Comparison of ENCODE assay signal across 7 mouse cellular contexts in the genomic region with DNA sequence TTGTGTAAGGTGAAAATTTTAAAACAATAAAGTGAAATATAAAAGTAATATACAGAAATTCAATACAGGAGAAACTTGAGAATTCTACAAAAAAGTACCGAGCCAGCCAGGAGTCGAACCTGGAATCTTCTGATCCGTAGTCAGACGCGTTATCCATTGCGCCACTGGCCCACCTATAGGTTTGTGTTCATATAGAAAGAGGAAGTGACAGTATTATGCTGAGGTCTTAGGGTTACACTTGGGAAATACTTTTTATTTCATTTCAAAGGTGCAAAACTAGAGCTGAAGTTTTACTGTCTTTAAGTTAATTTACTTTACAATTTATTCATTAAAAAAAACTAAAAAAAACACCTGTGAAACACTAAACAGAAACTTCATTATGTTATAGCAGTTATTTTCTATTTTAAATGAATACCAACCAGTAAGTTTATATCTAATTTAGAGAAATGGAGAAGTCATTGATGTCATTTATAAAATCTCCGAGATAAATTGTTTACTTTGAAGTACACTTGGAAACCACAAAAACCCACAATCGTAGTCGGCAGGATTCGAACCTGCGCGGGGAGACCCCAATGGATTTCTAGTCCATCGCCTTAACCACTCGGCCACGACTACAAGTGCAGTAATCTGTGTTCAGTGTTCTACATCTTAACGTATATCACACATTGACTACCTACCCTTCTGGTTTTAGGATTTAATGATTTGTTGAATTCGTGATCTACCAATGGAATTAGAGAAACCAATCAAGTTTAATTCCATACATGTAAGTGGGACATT. TPM values are rescaled to one million over a fixed set of nuclear protein-coding genes. Genes with fewer than 3 reads are reported as not detected.
DNase-seq lines count a peak whose midpoint lies in the region; ATAC-seq and TF ChIP-seq lines count a peak whose summit lies in the region.

No protein-coding gene starts in this region.

- no peak overlapping the region for H3K4me2 ChIP-seq in embryonic facial prominence, embryonic 11.5 days (ENCODE audit: low read depth, low read length)

- ATAC-seq in embryonic facial prominence, embryonic 11.5 days (replicated peaks; ENCODE audit: insufficient number of reproducible peaks, low FRiP score, low TSS enrichment, low read depth): peak; percentile 51; the same call in 1 of the 2 replicates
- ATAC-seq in megakaryocyte progenitor cell, adult 5-6 weeks (replicated peaks; ENCODE audit: poor library complexity): peak; percentile 62

- TF ChIP-seq POLR2A in MEL (IDR thresholded peaks at IDR 0.05; ENCODE audit: control insufficient read depth in 1 of 2, insufficient read depth in 1 of 2, low read depth in 1 of 2, low read length in 2 of 2, poor library complexity in 1 of 2): no peak

- no peak for TF ChIP-seq CTCF in MEL (IDR thresholded peaks at IDR 0.05 in 2 of 3, conservative IDR thresholded peaks at IDR 0.05 in 1 of 3; ENCODE audit: control insufficient read depth in 1 of 3, insufficient read depth in 1 of 3, low read depth in 2 of 3, low read length in 3 of 3, poor library complexity in 1 of 3, severe bottlenecking in 1 of 3)

- H3K4me1 ChIP-seq in MEL (ENCODE audit: control insufficient read depth in 1 of 2, insufficient read depth in 2 of 2, low read length in 2 of 2): peaks cover 0 to 13% of the 10 kb centered on the region in 2 experiments; a peak in 1 of 4 replicates
- no peaks in the 10 kb centered on the region for H3K4me1 ChIP-seq in embryonic facial prominence, embryonic 11.5 days (ENCODE audit: control insufficient read depth, insufficient read depth, low read length)

- H3K27me3 ChIP-seq in MEL (ENCODE audit: control insufficient read depth in 1 of 2, insufficient read depth in 2 of 2, low read length in 2 of 2): no peaks in the 10 kb centered on the region
- H3K27me3 ChIP-seq in embryonic facial prominence, embryonic 11.5 days (ENCODE audit: control insufficient read depth, insufficient read depth, low read length): no peaks in the 10 kb centered on the region

- H3K27ac ChIP-seq in MEL (ENCODE audit: control insufficient read depth, low read depth, low read length): no peak overlapping the region
- no peak overlapping the region for H3K27ac ChIP-seq in embryonic facial prominence, embryonic 11.5 days (replicated peaks; ENCODE audit: low read depth, low read length)

- no peaks in the 10 kb centered on the region for H3K79me2 ChIP-seq in MEL (ENCODE audit: control insufficient read depth, insufficient read depth, low read length, poor library complexity)

- under 1% methylated on average over 17 of the region's 17 CpGs for WGBS in embryonic facial prominence, embryonic 11.5 days

- peak; percentile 69 for DNase-seq in CD4-positive, CD25-positive, alpha-beta regulatory T cell, adult 2 months (ENCODE audit: low read depth, low spot score)
- peak; percentile 88 for DNase-seq in MEL (ENCODE audit: low read depth, low spot score)
- peak; percentile 91 for DNase-seq in embryonic facial prominence, embryonic 11.5 days (ENCODE audit: low spot score)
- peak; percentile 45 to 61 for DNase-seq in heart, postnatal 10 days
- peak; percentile 39 to 72 for DNase-seq in layer of hippocampus, postnatal 25 days (ENCODE audit: extremely low spot score in 1 of 2, low spot score in 1 of 2)
- DNase-seq in spleen, postnatal 14 days (ENCODE audit: low spot score in 2 of 2): peak; percentile 51 to 56

- no peak for TF ChIP-seq RAD21 in MEL (IDR thresholded peaks at IDR 0.05; ENCODE audit: low read depth, low read length)

- no peaks in the 10 kb centered on the region for H3K9me3 ChIP-seq in MEL (replicated peaks; ENCODE audit: insufficient read depth, low read length)
- no peaks in the 10 kb centered on the region for H3K9me3 ChIP-seq in embryonic facial prominence, embryonic 11.5 days (replicated peaks; ENCODE audit: control insufficient read depth, low read length)

- no peak for TF ChIP-seq EP300 in MEL (IDR thresholded peaks at IDR 0.05; ENCODE audit: low read depth in 1 of 2, low read length in 2 of 2)

- peaks cover 0 to 18% of the 10 kb centered on the region in 2 experiments; a peak in 2 of 4 replicates for H3K36me3 ChIP-seq in MEL (ENCODE audit: control insufficient read depth in 1 of 2, insufficient read depth in 2 of 2, low read length in 2 of 2)
- H3K36me3 ChIP-seq in embryonic facial prominence, embryonic 11.5 days (replicated peaks; ENCODE audit: control insufficient read depth, insufficient read depth, low read depth, low read length): no peaks in the 10 kb centered on the region

- peak overlapping the region in 1 of 2 experiments; percentile 66; a peak in 2 of 4 replicates for H3K4me3 ChIP-seq in MEL (ENCODE audit: control insufficient read depth in 1 of 2, insufficient read depth in 1 of 2, low read depth in 2 of 2, low read length in 2 of 2)
- H3K4me3 ChIP-seq in embryonic facial prominence, embryonic 11.5 days (ENCODE audit: low read depth, low read length): peak overlapping the region; percentile 2; the same call in 1 of the 2 replicates

- intact Hi-C loops in heart, postnatal 10 days (cut with DNase I): no loop called here

- peak overlapping the region; percentile 53; the same call in 1 of the 2 replicates for H3K9ac ChIP-seq in MEL (ENCODE audit: control insufficient read depth, low read depth, low read length, poor library complexity, severe bottlenecking)
- H3K9ac ChIP-seq in embryonic facial prominence, embryonic 11.5 days (replicated peaks; ENCODE audit: low read length): no peak overlapping the region

TF ChIP-seq in MEL, 35 proteins besides CTCF, POLR2A, EP300 and RAD21:
- TF ChIP-seq TBP (IDR thresholded peaks at IDR 0.05; ENCODE audit: low read depth, low read length) (peak; percentile 99), POLR2AphosphoS5 (IDR thresholded peaks at IDR 0.05; ENCODE audit: borderline replicate concordance, low read depth, low read length) (no peak), GATA1 (IDR thresholded peaks at IDR 0.05; ENCODE audit: low read depth, low read length) (peak; percentile 62), MXI1 (IDR thresholded peaks at IDR 0.05; ENCODE audit: low read depth, low read length) (no peak)
TF ChIP-seq in MEL: peak in this region for 2.

RNA-seq across cellular contexts. Expression of a gene that starts 12.0 kb away (rescaled TPM):
- not detected in 2 replicates for total RNA-seq in MEL (2012; rRNA removed)
- polyA plus RNA-seq in MEL (2012; ENCODE audit: insufficient read depth in 1 of 2, insufficient read length in 2 of 2, low read depth in 1 of 2, low replicate concordance in 2 of 2, missing spikeins in 1 of 2): not detected
- 1.1 and 1.4 TPM in 2 replicates for polyA plus RNA-seq in embryonic facial prominence, embryonic 11.5 days (2014; fragmentation: Nextera tagmentation; extraction: Ambion mirVana)
- total RNA-seq in heart, postnatal 10 days (2021): not detected
- total RNA-seq in layer of hippocampus, postnatal 25 days (2021): under 1 TPM; 0.59 to 0.66 TPM
- not detected in 2 replicates for total RNA-seq in megakaryocyte progenitor cell, adult 5-6 weeks (2015)
- total RNA-seq in megakaryocyte progenitor cell, adult 5-6 weeks (2017): 0.17 TPM in 1 of 2 replicates, not detected in the other

RNA-seq across cellular contexts. Expression of a gene that starts 30.2 kb away (rescaled TPM):
- 5,750 and 5,753 TPM in 2 replicates for total RNA-seq in MEL (2012; rRNA removed)
- polyA plus RNA-seq in MEL (2012; ENCODE audit: insufficient read depth in 1 of 2, insufficient read length in 2 of 2, low read depth in 1 of 2, low replicate concordance in 2 of 2, missing spikeins in 1 of 2): 1 to 10 TPM in 1 of 2 experiments, not detected in 1; 9.9 TPM
- polyA plus RNA-seq in embryonic facial prominence, embryonic 11.5 days (2014; fragmentation: Nextera tagmentation; extraction: Ambion mirVana): 3.5 and 5.0 TPM in 2 replicates
- total RNA-seq in heart, postnatal 10 days (2021): 100 to 1,000 TPM; 743 to 812 TPM
- total RNA-seq in layer of hippocampus, postnatal 25 days (2021): 100 to 1,000 TPM; 289 to 367 TPM
- total RNA-seq in megakaryocyte progenitor cell, adult 5-6 weeks (2015): 57.4 and 61.0 TPM in 2 replicates
- total RNA-seq in megakaryocyte progenitor cell, adult 5-6 weeks (2017): 855 and 1,026 TPM in 2 replicates

RNA-seq across cellular contexts. Expression of a gene that starts 33.1 kb away (rescaled TPM):
- total RNA-seq in MEL (2012; rRNA removed): 939 and 1,000 TPM in 2 replicates
- polyA plus RNA-seq in MEL (2012; ENCODE audit: insufficient read depth in 1 of 2, insufficient read length in 2 of 2, low read depth in 1 of 2, low replicate concordance in 2 of 2, missing spikeins in 1 of 2): 10 to 100 TPM in 1 of 2 experiments, not detected in 1; 64.3 TPM
- 7.8 and 7.9 TPM in 2 replicates for polyA plus RNA-seq in embryonic facial prominence, embryonic 11.5 days (2014; fragmentation: Nextera tagmentation; extraction: Ambion mirVana)
- total RNA-seq in heart, postnatal 10 days (2021): 100 to 1,000 TPM; 171 to 245 TPM
- 10 to 100 TPM in 1 of 2 experiments, 1 to 10 TPM in 1; 7.8 to 12.2 TPM for total RNA-seq in layer of hippocampus, postnatal 25 days (2021)
- 36.0 and 48.7 TPM in 2 replicates for total RNA-seq in megakaryocyte progenitor cell, adult 5-6 weeks (2015)
- total RNA-seq in megakaryocyte progenitor cell, adult 5-6 weeks (2017): 1,885 and 2,197 TPM in 2 replicates

RNA-seq across cellular contexts. Expression of a gene that starts 34.6 kb away (rescaled TPM):
- 441 and 728 TPM in 2 replicates for total RNA-seq in MEL (2012; rRNA removed)
- polyA plus RNA-seq in MEL (2012; ENCODE audit: insufficient read depth in 1 of 2, insufficient read length in 2 of 2, low read depth in 1 of 2, low replicate concordance in 2 of 2, missing spikeins in 1 of 2): 1 to 10 TPM in 1 of 2 experiments, not detected in 1; 5.2 TPM
- polyA plus RNA-seq in embryonic facial prominence, embryonic 11.5 days (2014; fragmentation: Nextera tagmentation; extraction: Ambion mirVana): 6.1 and 7.8 TPM in 2 replicates
- total RNA-seq in heart, postnatal 10 days (2021): 10 to 100 TPM; 45.9 to 66.2 TPM
- 1 to 10 TPM; 3.6 to 5.7 TPM for total RNA-seq in layer of hippocampus, postnatal 25 days (2021)
- 212 and 246 TPM in 2 replicates for total RNA-seq in megakaryocyte progenitor cell, adult 5-6 weeks (2015)
- 210 and 363 TPM in 2 replicates for total RNA-seq in megakaryocyte progenitor cell, adult 5-6 weeks (2017)

RNA-seq across cellular contexts. Expression of a gene that starts 34.9 kb away (rescaled TPM):
- 0.07 TPM in 1 of 2 replicates, not detected in the other for total RNA-seq in MEL (2012; rRNA removed)
- under 1 TPM in 1 of 2 experiments, not detected in 1; 0.25 TPM for polyA plus RNA-seq in MEL (2012; ENCODE audit: insufficient read depth in 1 of 2, insufficient read length in 2 of 2, low read depth in 1 of 2, low replicate concordance in 2 of 2, missing spikeins in 1 of 2)
- 0.24 and 0.35 TPM in 2 replicates for polyA plus RNA-seq in embryonic facial prominence, embryonic 11.5 days (2014; fragmentation: Nextera tagmentation; extraction: Ambion mirVana)
- total RNA-seq in heart, postnatal 10 days (2021): not detected
- total RNA-seq in layer of hippocampus, postnatal 25 days (2021): not detected
- total RNA-seq in megakaryocyte progenitor cell, adult 5-6 weeks (2015): not detected in 2 replicates
- not detected in 2 replicates for total RNA-seq in megakaryocyte progenitor cell, adult 5-6 weeks (2017)
